Mouse (Mus musculus): Measurements from ENCODE around the gene Ccz1.

DNA sequence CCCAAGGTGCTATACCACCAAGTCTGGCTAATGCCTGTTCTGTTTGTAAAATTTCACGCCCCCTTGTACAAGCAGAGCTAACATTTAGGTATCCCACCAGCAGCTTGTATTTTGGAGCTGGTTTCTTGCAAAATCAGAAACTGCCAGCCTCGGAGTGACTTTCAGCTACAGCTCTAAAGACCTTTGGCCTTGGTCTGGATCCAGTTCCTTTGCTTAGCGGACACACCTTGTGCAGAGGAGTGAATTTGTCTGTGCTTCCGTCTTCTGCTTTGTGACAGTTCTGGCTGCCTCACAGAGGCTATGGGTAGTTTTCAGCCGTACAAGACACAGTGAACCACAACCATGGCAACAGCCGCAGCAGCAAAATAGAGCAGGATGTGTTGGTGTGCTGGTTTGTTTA is 39.7 kb upstream of the Ccz1 start:
- TF ChIP-seq POLR2A (IDR thresholded peaks at IDR 0.05; ENCODE audit: borderline replicate concordance, extremely low read depth, low read depth, low read length) = no peak
- no peak for TF ChIP-seq CTCF (IDR thresholded peaks at IDR 0.05; ENCODE audit: insufficient read depth, low read length)

Measured in lung, adult 2 months (tissue).